Mouse (Mus musculus): ENCODE results near the gene Rassf3. TPM values are rescaled to one million over a fixed set of nuclear protein-coding genes. Genes with fewer than 3 reads are reported as not detected.

Gene Rassf3
- total and polyA plus RNA-seq, 3 experiments, result 4.0 to 9.0 (median 7.3) TPM

DNA sequence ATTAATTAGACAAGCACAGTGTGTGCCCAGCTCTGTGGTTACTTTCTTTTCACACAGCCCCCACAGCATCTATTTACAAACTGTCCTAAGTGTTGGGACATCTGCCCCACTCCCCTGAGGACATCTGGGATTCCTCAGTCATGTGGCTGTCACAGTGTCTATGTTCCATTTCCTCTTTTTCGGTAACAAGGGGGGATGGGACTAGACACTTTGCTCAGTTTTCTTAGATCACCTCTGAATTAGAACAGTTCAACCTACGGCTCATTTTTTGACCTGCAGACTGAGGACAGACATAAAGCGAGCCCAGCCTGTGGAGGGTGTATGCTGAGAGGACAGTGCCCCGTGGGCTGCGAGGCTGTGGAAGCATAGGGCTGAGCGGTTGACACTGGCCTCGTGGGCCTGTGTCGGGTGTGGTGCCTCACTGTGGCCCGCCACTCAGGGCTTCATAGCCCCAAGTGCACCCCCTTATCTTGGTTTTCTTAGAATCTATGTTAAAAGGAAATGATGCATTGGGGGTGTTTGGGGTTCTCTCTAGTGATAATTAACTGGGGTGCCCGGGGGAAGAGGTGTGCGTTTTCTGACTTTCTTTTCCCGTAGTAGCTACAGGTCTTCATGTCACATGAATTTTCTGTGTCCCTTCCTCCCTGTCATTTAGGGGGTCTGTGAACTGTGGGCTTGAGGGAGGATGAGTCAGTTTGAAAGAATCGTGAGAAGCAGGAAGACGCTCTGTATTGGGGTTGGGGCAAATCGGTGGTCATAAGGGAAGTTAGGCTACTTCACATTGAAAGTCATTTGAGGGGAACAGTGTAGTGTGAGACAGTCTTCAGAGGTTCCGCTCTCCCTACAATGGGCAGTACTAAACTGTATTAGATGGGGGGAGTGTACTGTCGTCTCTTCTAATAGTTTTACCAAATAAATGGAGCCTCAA is 101.2 kb downstream of the Rassf3 start (continued):
- peak; percentile 57; the same call in 1 of the 2 replicates for TF ChIP-seq TBP (conservative IDR thresholded peaks at IDR 0.05; ENCODE audit: low read depth, low read length)

GRCm38 (mm10) chr10:121374013-121374412 is 102.1 kb downstream of the Rassf3 start:
- peak; percentile 82 for DNase-seq (ENCODE audit: extremely low read depth)
- H3K4me2 ChIP-seq (ENCODE audit: insufficient read depth, low read depth, poor library complexity, severe bottlenecking), result peak overlapping the region; percentile 73
- peak overlapping the region; percentile 49 for H3K9ac ChIP-seq (ENCODE audit: insufficient read depth, low read depth)
- peaks cover 10% of the 10 kb centered on the region for H3K9me3 ChIP-seq (replicated peaks; ENCODE audit: low read length)
- peaks cover 14% of the 10 kb centered on the region for H3K79me2 ChIP-seq (replicated peaks; ENCODE audit: control insufficient read depth, extremely low read depth, insufficient read depth, poor library complexity, severe bottlenecking)
- peaks cover 20 to 50% of the 10 kb centered on the region in 2 experiments for H3K4me1 ChIP-seq (ENCODE audit: control insufficient read depth in 1 of 2, insufficient read depth in 2 of 2)
- TF ChIP-seq JUND (conservative IDR thresholded peaks at IDR 0.05; ENCODE audit: low read depth, low read length) (no peak), TCF12 (IDR thresholded peaks at IDR 0.05; ENCODE audit: low read depth, low read length) (0 out of 2 replicates have a peak, but pooled peaks have one; percentile 44), MAZ (IDR thresholded peaks at IDR 0.05; ENCODE audit: low read depth, low read length) (no peak), BHLHE40 (IDR thresholded peaks at IDR 0.05; ENCODE audit: low read depth, low read length) (peak; percentile 36; the same call in 1 of the 2 replicates), UBTF (IDR thresholded peaks at IDR 0.05; ENCODE audit: low read depth, low read length) (no peak), NRF1 (IDR thresholded peaks at IDR 0.05; ENCODE audit: low read depth, low read length) (peak; percentile 88), MAX (IDR thresholded peaks at IDR 0.05; ENCODE audit: low read length) (0 out of 2 replicates have a peak, but pooled peaks have one; percentile 13), MXI1 (IDR thresholded peaks at IDR 0.05; ENCODE audit: low read depth, low read length) (peak; percentile 7; the same call in 1 of the 2 replicates), NELFE (IDR thresholded peaks at IDR 0.05; ENCODE audit: low read depth, low read length) (peak; percentile 27; the same call in 1 of the 2 replicates), POLR2A (IDR thresholded peaks at IDR 0.05; ENCODE audit: low read depth, low read length) (0 out of 2 replicates have a peak, but pooled peaks have one; percentile 5), ETS1 (conservative IDR thresholded peaks at IDR 0.05; ENCODE audit: low read depth, low read length) (0 out of 2 replicates have a peak, but pooled peaks have one; percentile 6), CHD2 (IDR thresholded peaks at IDR 0.05; ENCODE audit: low read length) (0 out of 2 replicates have a peak, but pooled peaks have one; percentile 3), SMC3 (IDR thresholded peaks at IDR 0.05; ENCODE audit: low read depth, low read length) (no peak), KAT2A (IDR thresholded peaks at IDR 0.05; ENCODE audit: insufficient replicate concordance, low read length) (no peak), POLR2AphosphoS2 (IDR thresholded peaks at IDR 0.05; ENCODE audit: low read depth, low read length) (no peak)
- peaks cover 37 to 63% of the 10 kb centered on the region in 2 experiments for H3K36me3 ChIP-seq (replicated peaks in 1 of 2; ENCODE audit: control insufficient read depth in 1 of 2, insufficient read depth in 1 of 2, low read length in 1 of 2)
- peak overlapping the region; percentile 34 to 50 (median 43) for H3K4me3 ChIP-seq (replicated peaks in 1 of 3; ENCODE audit: low read depth in 2 of 3, low read length in 2 of 3, poor library complexity in 1 of 3)
- in situ Hi-C loops (cut with MboI; ENCODE audit: low pct_ligation_motif_present, low pct_unique_long_range_greater_than_20kb, low sequenced_read_pairs) (no loop called here), dilution Hi-C loops (cut with MboI; ENCODE audit: extremely low pct_ligation_motif_present, extremely low pct_unique_long_range_greater_than_20kb, low sequenced_read_pairs) (no loop called here)
- H3K27me3 ChIP-seq (replicated peaks), result no peaks in the 10 kb centered on the region
- peak overlapping the region; percentile 95 for H3K27ac ChIP-seq (ENCODE audit: insufficient read depth, low read depth)

DNA sequence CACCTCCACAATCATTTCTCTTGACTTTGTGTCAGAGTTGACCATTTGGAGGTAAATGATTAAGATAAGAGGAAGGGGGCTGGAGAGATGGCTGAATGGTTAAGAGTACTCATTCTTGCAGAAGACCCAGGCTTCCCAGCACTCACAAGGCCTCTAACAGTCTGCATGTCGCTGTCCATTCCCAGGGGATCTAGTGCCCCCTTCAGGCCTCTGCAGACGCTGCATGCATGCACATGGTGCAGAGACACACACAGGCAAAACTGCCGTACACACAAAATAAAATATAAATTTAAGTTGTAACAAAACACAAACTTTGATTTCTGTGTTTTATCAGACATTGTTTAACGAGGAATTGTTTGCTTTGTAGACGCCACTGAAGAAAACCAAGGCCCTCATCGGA is 105.4 kb downstream of the Rassf3 start:
- Histone ChIP-seq H3K9me3 (replicated peaks; ENCODE audit: low read length) (peaks cover 6% of the 10 kb centered on the region), H3K4me3 (replicated peaks in 1 of 3; ENCODE audit: low read depth in 2 of 3, low read length in 2 of 3, poor library complexity in 1 of 3) (no peak overlapping the region), H3K27me3 (replicated peaks) (no peaks in the 10 kb centered on the region), H3K9ac (ENCODE audit: insufficient read depth, low read depth) (no peak overlapping the region), H3K36me3 (replicated peaks in 1 of 2; ENCODE audit: control insufficient read depth in 1 of 2, insufficient read depth in 1 of 2, low read length in 1 of 2) (peaks cover 25 to 62% of the 10 kb centered on the region in 2 experiments), H3K4me2 (ENCODE audit: insufficient read depth, low read depth, poor library complexity, severe bottlenecking) (no peak overlapping the region), H3K27ac (ENCODE audit: insufficient read depth, low read depth) (no peak overlapping the region), H3K4me1 (ENCODE audit: control insufficient read depth in 1 of 2, insufficient read depth in 2 of 2) (peaks cover 16 to 54% of the 10 kb centered on the region in 2 experiments), H3K79me2 (replicated peaks; ENCODE audit: control insufficient read depth, extremely low read depth, insufficient read depth, poor library complexity, severe bottlenecking) (peaks cover 23% of the 10 kb centered on the region)
- peak in 1 of 2 experiments; percentile 52; a peak in 2 of 4 replicates for TF ChIP-seq CTCF (conservative IDR thresholded peaks at IDR 0.05 in 1 of 2, IDR thresholded peaks at IDR 0.05 in 1 of 2; ENCODE audit: low read depth in 2 of 2, low read length in 2 of 2)
- TF ChIP-seq BHLHE40 (IDR thresholded peaks at IDR 0.05; ENCODE audit: low read depth, low read length), result no peak
- peak; percentile 18 for TF ChIP-seq RAD21 (IDR thresholded peaks at IDR 0.05; ENCODE audit: low read depth, low read length)
- TF ChIP-seq MAFK (IDR thresholded peaks at IDR 0.05; ENCODE audit: insufficient replicate concordance, low read length), result no peak
- TF ChIP-seq HCFC1 (IDR thresholded peaks at IDR 0.05; ENCODE audit: low read depth, low read length), result no peak
- no peak for DNase-seq (ENCODE audit: extremely low read depth)
- dilution Hi-C loops (cut with MboI; ENCODE audit: extremely low pct_ligation_motif_present, extremely low pct_unique_long_range_greater_than_20kb, low sequenced_read_pairs), result no loop called here
- in situ Hi-C loops (cut with MboI; ENCODE audit: low pct_ligation_motif_present, low pct_unique_long_range_greater_than_20kb, low sequenced_read_pairs), result no loop called here

Measured in CH12.LX (cell line).